Mouse (Mus musculus): ENCODE measurements at regions not wholly inside any gene's neighbourhood (a gene's known extent, or its start where the extent isn't known, plus 50 kb on each side); places are given as distances from the start of the nearest gene placed in this dataset.

- no peak overlapping the region for H3K27ac ChIP-seq (replicated peaks)
- H3K9ac ChIP-seq: no peak overlapping the region
- H3K27me3 ChIP-seq: no peaks in the 10 kb centered on the region
- H3K4me2 ChIP-seq (replicated peaks): no peak overlapping the region
- 83% methylated on average over 8 of the region's 8 CpGs for WGBS
- no peaks in the 10 kb centered on the region for H3K4me1 ChIP-seq
- no peaks in the 10 kb centered on the region for H3K36me3 ChIP-seq
- H3K4me3 ChIP-seq (replicated peaks): no peak overlapping the region
- no peaks in the 10 kb centered on the region for H3K9me3 ChIP-seq (replicated peaks)
- no peak for ATAC-seq (ENCODE audit: insufficient number of reproducible peaks, low FRiP score, low TSS enrichment, low read depth)
Measured at GRCm38 (mm10) chr5:97174446-97174845, 63.0 kb upstream of the Paqr3 start.

- WGBS: 84% methylated on average over 18 of the region's 18 CpGs
- no peak for ATAC-seq (ENCODE audit: insufficient number of reproducible peaks, low FRiP score, low TSS enrichment, low read depth)
- Histone ChIP-seq H3K4me1 (no peaks in the 10 kb centered on the region), H3K36me3 (no peaks in the 10 kb centered on the region), H3K27ac (replicated peaks) (no peak overlapping the region), H3K9me3 (replicated peaks) (no peaks in the 10 kb centered on the region), H3K4me3 (replicated peaks) (no peak overlapping the region), H3K4me2 (replicated peaks) (no peak overlapping the region), H3K27me3 (no peaks in the 10 kb centered on the region), H3K9ac (no peak overlapping the region)
Measured at GRCm38 (mm10) chr5:97167401-97168249, 56.2 kb upstream of the Paqr3 start.

GRCm38 (mm10) chr5:97166128-97166883 lies 54.9 kb upstream of the Paqr3 start:
- Histone ChIP-seq H3K4me3 (replicated peaks) (no peak overlapping the region), H3K4me1 (no peaks in the 10 kb centered on the region), H3K36me3 (no peaks in the 10 kb centered on the region), H3K4me2 (replicated peaks) (no peak overlapping the region), H3K27ac (replicated peaks) (no peak overlapping the region), H3K27me3 (no peaks in the 10 kb centered on the region), H3K9ac (no peak overlapping the region), H3K9me3 (replicated peaks) (no peaks in the 10 kb centered on the region)
- ATAC-seq (ENCODE audit: insufficient number of reproducible peaks, low FRiP score, low TSS enrichment, low read depth): no peak
- WGBS: 79% methylated on average over 4 of the region's 4 CpGs

Measured in embryonic facial prominence, embryonic 15.5 days (tissue).